In the genomic region with DNA sequence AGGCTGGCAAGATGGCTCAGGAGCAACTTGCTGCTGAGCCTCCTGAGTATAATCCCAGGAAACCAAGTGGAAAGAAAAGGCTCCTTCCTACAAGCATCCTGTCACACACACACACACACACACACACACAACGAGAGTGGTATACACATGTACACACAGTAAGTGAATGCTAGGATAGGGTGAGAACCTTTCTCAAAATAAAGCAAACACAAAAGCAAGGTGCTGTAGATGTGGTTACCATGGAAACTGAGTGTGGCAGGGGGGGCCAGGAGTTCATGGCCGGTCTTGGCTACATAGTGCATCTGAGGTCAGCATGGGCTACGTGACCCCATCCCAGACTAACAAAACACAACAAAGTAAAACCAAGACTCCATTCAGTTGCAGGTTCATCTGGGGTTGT, we compare ENCODE assay signal across 10 mouse cellular contexts. TPM values are rescaled to one million over a fixed set of nuclear protein-coding genes. Genes with fewer than 3 reads are reported as not detected.
DNase-seq lines count a peak whose midpoint lies in the region; ATAC-seq lines count a peak whose summit lies in the region.
"Had no signal": no experiment of that assay in that cellular context is flagged by ENCODE, and none has a peak within 500 bp of the region (broad histone marks: within the 10 kb centered on the region; RNA-seq: fewer than 3 reads in every experiment).

No protein-coding gene starts in this region.

- no peak for ATAC-seq in forebrain, embryonic 11.5 days (replicated peaks; ENCODE audit: low FRiP score)
- ATAC-seq in liver, embryonic 11.5 days (replicated peaks; ENCODE audit: low FRiP score): no peak
- no peak for ATAC-seq in liver, embryonic 12.5 days

- peaks cover 4% of the 10 kb centered on the region for H3K36me3 ChIP-seq in forebrain, embryonic 10.5 days (replicated peaks)
- no peaks in the 10 kb centered on the region for H3K36me3 ChIP-seq in forebrain, embryonic 11.5 days (ENCODE audit: control insufficient read depth, insufficient read depth, low read length)
- H3K36me3 ChIP-seq in liver, embryonic 11.5 days (ENCODE audit: control insufficient read depth, insufficient read depth, low read length): no peaks in the 10 kb centered on the region
- H3K36me3 ChIP-seq in liver, embryonic 12.5 days: no peaks in the 10 kb centered on the region
- peaks cover 8% of the 10 kb centered on the region; the same call in 1 of the 2 replicates for H3K36me3 ChIP-seq in hindbrain, embryonic 10.5 days

- no peak overlapping the region for H3K4me2 ChIP-seq in forebrain, embryonic 11.5 days (ENCODE audit: low read depth, low read length, severe bottlenecking)
- peak overlapping the region; percentile 79 for H3K4me2 ChIP-seq in liver, embryonic 11.5 days
- H3K4me2 ChIP-seq in liver, embryonic 12.5 days: no peak overlapping the region; the same call in 1 of the 2 replicates

- H3K9me3 ChIP-seq in forebrain, embryonic 10.5 days: no peaks in the 10 kb centered on the region
- H3K9me3 ChIP-seq in forebrain, embryonic 11.5 days (ENCODE audit: control insufficient read depth, low read length): no peaks in the 10 kb centered on the region
- H3K9me3 ChIP-seq in liver, embryonic 11.5 days (ENCODE audit: control insufficient read depth, low read length): no peaks in the 10 kb centered on the region
- H3K9me3 ChIP-seq in liver, embryonic 12.5 days (replicated peaks): no peaks in the 10 kb centered on the region
- no peaks in the 10 kb centered on the region for H3K9me3 ChIP-seq in hindbrain, embryonic 10.5 days

- intact Hi-C loops in left cerebral cortex, postnatal 10 days (cut with DNase I): no loop called here

- peak overlapping the region; percentile 86; the same call in 1 of the 2 replicates for H3K4me3 ChIP-seq in forebrain, embryonic 10.5 days
- H3K4me3 ChIP-seq in forebrain, embryonic 11.5 days (ENCODE audit: low read depth, low read length): no peak overlapping the region
- peak overlapping the region; percentile 64; the same call in 1 of the 2 replicates for H3K4me3 ChIP-seq in liver, embryonic 11.5 days (ENCODE audit: low read depth, low read length)
- H3K4me3 ChIP-seq in liver, embryonic 12.5 days: no peak overlapping the region
- H3K4me3 ChIP-seq in hindbrain, embryonic 10.5 days: peak overlapping the region; percentile 87

- WGBS in forebrain, embryonic 10.5 days: 85% methylated on average over 3 of the region's 3 CpGs
- WGBS in forebrain, embryonic 11.5 days: 72% methylated on average over 3 of the region's 3 CpGs
- 71% methylated on average over 3 of the region's 3 CpGs for WGBS in liver, embryonic 11.5 days
- 77% methylated on average over 3 of the region's 3 CpGs for WGBS in liver, embryonic 12.5 days (ENCODE audit: insufficient replicate concordance)
- WGBS in hindbrain, embryonic 10.5 days: 79% methylated on average over 3 of the region's 3 CpGs

- H3K27me3 ChIP-seq in forebrain, embryonic 10.5 days (ENCODE audit: poor library complexity, severe bottlenecking): no peaks in the 10 kb centered on the region
- no peaks in the 10 kb centered on the region for H3K27me3 ChIP-seq in forebrain, embryonic 11.5 days (ENCODE audit: control insufficient read depth, insufficient read depth, low read length)
- H3K27me3 ChIP-seq in liver, embryonic 11.5 days (replicated peaks; ENCODE audit: control insufficient read depth, insufficient read depth, low read length): no peaks in the 10 kb centered on the region
- H3K27me3 ChIP-seq in liver, embryonic 12.5 days (replicated peaks): no peaks in the 10 kb centered on the region
- no peaks in the 10 kb centered on the region for H3K27me3 ChIP-seq in hindbrain, embryonic 10.5 days (ENCODE audit: insufficient read depth, poor library complexity, severe bottlenecking)

- H3K27ac ChIP-seq in forebrain, embryonic 10.5 days: no peak overlapping the region
- no peak overlapping the region for H3K27ac ChIP-seq in forebrain, embryonic 11.5 days (ENCODE audit: low read depth, low read length)
- H3K27ac ChIP-seq in liver, embryonic 11.5 days (ENCODE audit: low read depth, low read length): no peak overlapping the region
- no peak overlapping the region for H3K27ac ChIP-seq in liver, embryonic 12.5 days
- H3K27ac ChIP-seq in hindbrain, embryonic 10.5 days: no peak overlapping the region

- DNase-seq in forebrain, embryonic 10.5 days (ENCODE audit: extremely low spot score, low spot score): no peak
- DNase-seq in forebrain, embryonic 11.5 days (ENCODE audit: low spot score): no peak
- no peak for DNase-seq in liver, embryonic 11.5 days (ENCODE audit: low spot score)
- no peak for DNase-seq in hindbrain, embryonic 10.5 days (ENCODE audit: low spot score)
- DNase-seq in lung, postnatal 36 days: peak; percentile 39
- DNase-seq in thymus, postnatal 4 days: no peak
- DNase-seq in left cerebral cortex, postnatal 10 days (ENCODE audit: extremely low spot score in 1 of 2, low spot score in 2 of 2): no peak
- DNase-seq: cerebellum, adult 18-20 months had no signal

- H3K4me1 ChIP-seq in forebrain, embryonic 10.5 days: peaks cover 60% of the 10 kb centered on the region
- H3K4me1 ChIP-seq in forebrain, embryonic 11.5 days (replicated peaks; ENCODE audit: control insufficient read depth, insufficient read depth, low read length): peaks cover 7% of the 10 kb centered on the region; the same call in 1 of the 2 replicates
- peaks cover 37% of the 10 kb centered on the region for H3K4me1 ChIP-seq in liver, embryonic 11.5 days (replicated peaks; ENCODE audit: control insufficient read depth, insufficient read depth, low read length)
- H3K4me1 ChIP-seq in liver, embryonic 12.5 days: peaks cover 40% of the 10 kb centered on the region
- peaks cover 62% of the 10 kb centered on the region for H3K4me1 ChIP-seq in hindbrain, embryonic 10.5 days (replicated peaks)

- no peak overlapping the region for H3K9ac ChIP-seq in forebrain, embryonic 11.5 days (ENCODE audit: low read length)
- no peak overlapping the region for H3K9ac ChIP-seq in liver, embryonic 11.5 days (ENCODE audit: low read depth, low read length)
- H3K9ac ChIP-seq in liver, embryonic 12.5 days: no peak overlapping the region

RNA-seq across cellular contexts. Expression of a gene that starts 1.4 kb away (rescaled TPM):
- 24.2 and 24.7 TPM in 2 replicates for polyA plus RNA-seq in forebrain, embryonic 10.5 days (2016; fragmentation: Nextera tagmentation; extraction: Ambion mirVana)
- 25.5 and 27.5 TPM in 2 replicates for polyA plus RNA-seq in forebrain, embryonic 11.5 days (2014; fragmentation: Nextera tagmentation; extraction: Ambion mirVana)
- 14.9 and 21.6 TPM in 2 replicates for polyA plus RNA-seq in liver, embryonic 11.5 days (2014; fragmentation: Nextera tagmentation; extraction: Ambion mirVana)
- 8.4 and 8.7 TPM in 2 replicates for polyA plus RNA-seq in liver, embryonic 12.5 days (2016; fragmentation: Nextera tagmentation; extraction: Ambion mirVana)
- polyA plus RNA-seq in hindbrain, embryonic 10.5 days (2016; fragmentation: Nextera tagmentation; extraction: Ambion mirVana): 23.7 and 24.1 TPM in 2 replicates
- total RNA-seq in left cerebral cortex, postnatal 10 days (2021): 10 to 100 TPM; 23.5 to 25.2 TPM

RNA-seq across cellular contexts. Expression of a gene that starts 15.8 kb away (rescaled TPM):
- polyA plus RNA-seq in forebrain, embryonic 10.5 days (2016; fragmentation: Nextera tagmentation; extraction: Ambion mirVana): 0.62 and 0.94 TPM in 2 replicates
- polyA plus RNA-seq in forebrain, embryonic 11.5 days (2014; fragmentation: Nextera tagmentation; extraction: Ambion mirVana): 0.60 TPM in 1 of 2 replicates, not detected in the other
- polyA plus RNA-seq in liver, embryonic 11.5 days (2014; fragmentation: Nextera tagmentation; extraction: Ambion mirVana): 16.1 and 17.4 TPM in 2 replicates
- 13.4 and 14.1 TPM in 2 replicates for polyA plus RNA-seq in liver, embryonic 12.5 days (2016; fragmentation: Nextera tagmentation; extraction: Ambion mirVana)
- 0.70 and 0.85 TPM in 2 replicates for polyA plus RNA-seq in hindbrain, embryonic 10.5 days (2016; fragmentation: Nextera tagmentation; extraction: Ambion mirVana)
- not detected for total RNA-seq in left cerebral cortex, postnatal 10 days (2021)
- total RNA-seq: layer of hippocampus, adult 18-20 months had no signal

RNA-seq across cellular contexts. Expression of a gene that starts 52.5 kb away (rescaled TPM):
- 8.6 and 8.9 TPM in 2 replicates for polyA plus RNA-seq in forebrain, embryonic 10.5 days (2016; fragmentation: Nextera tagmentation; extraction: Ambion mirVana)
- polyA plus RNA-seq in forebrain, embryonic 11.5 days (2014; fragmentation: Nextera tagmentation; extraction: Ambion mirVana): 5.1 and 5.9 TPM in 2 replicates
- polyA plus RNA-seq in liver, embryonic 11.5 days (2014; fragmentation: Nextera tagmentation; extraction: Ambion mirVana): 4.7 and 6.7 TPM in 2 replicates
- polyA plus RNA-seq in liver, embryonic 12.5 days (2016; fragmentation: Nextera tagmentation; extraction: Ambion mirVana): 5.0 and 5.5 TPM in 2 replicates
- polyA plus RNA-seq in hindbrain, embryonic 10.5 days (2016; fragmentation: Nextera tagmentation; extraction: Ambion mirVana): 10.0 and 11.0 TPM in 2 replicates
- 1 to 10 TPM; 6.7 to 7.7 TPM for total RNA-seq in left cerebral cortex, postnatal 10 days (2021)

Comparison
In these comparisons a context has a peak if more than half of its experiments do, and no peak if none do; other contexts are left out.
1. H3K4me3 ChIP-seq: peak in forebrain, embryonic 10.5 days (single experiment), liver, embryonic 11.5 days (single experiment) and hindbrain, embryonic 10.5 days (single experiment); none in forebrain, embryonic 11.5 days (single experiment) and liver, embryonic 12.5 days (single experiment).